Mouse (Mus musculus) liver, embryonic 13.5 days (tissue): ENCODE measurements around the gene Smarcc1. TPM values are rescaled to one million over a fixed set of nuclear protein-coding genes. Genes with fewer than 3 reads are reported as not detected.

Experiments
- ATAC-seq: fragments of 200-750 bp; cut with Nextera tagmentation; 2 replicates; pipeline ENCODE4 v1.8.0; 2017; ENCODE audit warnings: low read depth, mild to moderate bottlenecking, moderate number of reproducible peaks, moderate library complexity
- DNase-seq: peaks from one replicate; pipeline ENCODE4 v3.0.0; 2022
- H3K27ac ChIP-seq: fragments of 300-500 bp; sonication (generic); 2 replicates; pipeline ENCODE4 v1.5.1; 2015; ENCODE audit warnings: moderate library complexity, mild to moderate bottlenecking, inconsistent platforms
- H3K27me3 ChIP-seq: fragments of 300-500 bp; sonication (generic); 2 replicates; pipeline ENCODE4 v1.6.1; 2015; ENCODE audit warnings: mild to moderate bottlenecking, inconsistent platforms
- H3K36me3 ChIP-seq: fragments of 300-500 bp; sonication (generic); 2 replicates; pipeline ENCODE4 v1.6.1; 2015; ENCODE audit warnings: mild to moderate bottlenecking, inconsistent platforms
- H3K4me1 ChIP-seq: fragments of 300-500 bp; sonication (generic); replicated peaks from 2 replicates; pipeline ENCODE4 v1.6.1; 2015; ENCODE audit warnings: inconsistent platforms
- H3K4me2 ChIP-seq: fragments of 300-500 bp; sonication (generic); 2 replicates; pipeline ENCODE4 v1.6.1; 2015; ENCODE audit warnings: inconsistent platforms, mild to moderate bottlenecking, moderate library complexity
- H3K4me3 ChIP-seq: fragments of 300-500 bp; sonication (generic); replicated peaks from 2 replicates; pipeline ENCODE4 v1.5.1; 2015; ENCODE audit warnings: mild to moderate bottlenecking, inconsistent platforms
- H3K9ac ChIP-seq: fragments of 300-500 bp; sonication (generic); 2 replicates; pipeline ENCODE4 v1.6.1; 2015; ENCODE audit warnings: mild to moderate bottlenecking, inconsistent platforms
- H3K9me3 ChIP-seq: fragments of 300-500 bp; sonication (generic); replicated peaks from 2 replicates; pipeline ENCODE4 v1.6.1; 2016; ENCODE audit warnings: inconsistent platforms
- WGBS: fragments of 180-500 bp; shearing (Covaris S2); methylation state at CpG from one replicate; pipeline ENCODE4 v1.1.7; 2015; ENCODE audit not compliant: insufficient replicate concordance; 5-methylcytosine and 5-hydroxymethylcytosine counted together
- polyA plus RNA-seq: library from polyadenylated mRNA; unstranded; fragments of >200 nt; fragmentation: Nextera tagmentation; extraction: Ambion mirVana; gene quantifications from 2 replicates; pipeline ENCODE4 v1.2.1, GENCODE M21; 2015

The Smarcc1 gene
- polyA plus RNA-seq, 1 experiment from 2014 or later, result 43.4 TPM

DNA sequence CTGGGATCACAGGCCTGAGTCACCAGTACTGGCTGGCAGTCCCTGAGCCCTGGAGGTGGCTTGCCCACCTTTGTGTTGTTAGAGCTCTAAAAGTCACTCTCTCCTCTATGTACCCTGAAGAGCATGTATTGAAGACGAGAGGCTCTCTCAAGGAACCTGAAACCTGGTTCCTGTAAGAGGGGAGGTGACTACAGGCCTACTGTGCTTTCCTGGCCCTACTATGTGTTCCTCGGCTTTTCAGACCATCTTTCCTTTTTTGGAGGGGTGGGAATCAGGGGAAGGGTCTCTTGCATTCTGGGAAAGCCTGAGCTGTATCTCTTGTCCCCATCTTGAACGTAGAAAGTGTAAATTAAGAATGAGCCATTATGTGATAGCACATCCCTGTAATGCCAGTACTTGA is 141.6 kb downstream of the Smarcc1 start:
- WGBS, result 64% methylated on average over 3 of the region's 3 CpGs
- no peak for ATAC-seq

DNA sequence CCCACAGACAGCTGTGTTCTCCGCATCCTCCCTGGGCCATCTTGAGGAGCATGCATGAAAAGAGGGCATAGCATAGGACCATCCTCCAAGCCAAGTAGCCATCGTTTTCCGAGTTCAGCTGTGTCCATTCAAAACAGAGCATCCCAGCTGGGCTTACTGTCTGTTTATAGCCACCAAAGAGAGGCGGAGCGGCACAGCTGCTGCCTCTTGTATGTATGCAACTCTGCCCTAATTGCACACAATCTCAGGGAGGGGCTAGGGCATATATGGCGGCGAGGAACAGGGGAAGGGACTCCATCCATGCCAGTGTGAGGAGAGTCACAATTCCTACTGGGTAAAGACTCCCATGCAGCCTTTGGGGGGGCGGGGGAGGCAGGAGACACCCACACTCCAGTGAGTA is 145.7 kb downstream of the Smarcc1 start:
- Histone ChIP-seq H3K27me3 (no peaks in the 10 kb centered on the region), H3K9ac (no peak overlapping the region), H3K36me3 (no peaks in the 10 kb centered on the region), H3K4me2 (no peak overlapping the region), H3K9me3 (no peaks in the 10 kb centered on the region), H3K27ac (no peak overlapping the region), H3K4me1 (no peaks in the 10 kb centered on the region), H3K4me3 (no peak overlapping the region)
- WGBS, result 74% methylated on average over 8 of the region's 8 CpGs
- DNase-seq (no peak), ATAC-seq (no peak)

More for the DNA sequence above, 141.6 kb downstream of the Smarcc1 start:
- Histone ChIP-seq H3K27me3 (no peaks in the 10 kb centered on the region), H3K9me3 (no peaks in the 10 kb centered on the region), H3K4me1 (no peaks in the 10 kb centered on the region), H3K27ac (no peak overlapping the region), H3K4me2 (no peak overlapping the region), H3K36me3 (no peaks in the 10 kb centered on the region), H3K4me3 (no peak overlapping the region), H3K9ac (no peak overlapping the region)
- DNase-seq, result no peak

DNA sequence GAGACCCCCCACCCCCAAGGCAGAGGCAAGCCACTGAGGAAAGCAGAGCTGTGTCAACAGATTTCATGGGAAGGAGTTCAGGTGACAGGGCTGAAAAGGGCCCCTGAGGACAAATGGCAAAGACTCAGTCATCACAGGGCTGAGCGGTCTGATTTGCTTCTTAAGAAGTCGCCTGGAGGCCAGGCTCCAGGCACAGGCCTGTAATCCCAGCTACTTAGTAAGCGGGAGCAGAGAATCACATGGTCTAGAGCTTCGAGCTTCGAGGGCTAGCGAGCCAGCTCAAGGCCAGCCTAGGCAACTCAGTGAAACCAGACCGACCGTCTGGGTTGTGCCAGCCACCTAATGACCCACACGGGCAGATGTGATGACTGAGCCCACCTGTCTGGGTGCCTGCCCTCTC is 147.5 kb downstream of the Smarcc1 start:
- H3K9ac ChIP-seq, result no peak overlapping the region
- 78% methylated on average over 9 of the region's 9 CpGs for WGBS
- no peaks in the 10 kb centered on the region for H3K27me3 ChIP-seq
- no peak for DNase-seq
- no peak for ATAC-seq
- no peaks in the 10 kb centered on the region for H3K36me3 ChIP-seq
- H3K4me3 ChIP-seq, result no peak overlapping the region
- no peak overlapping the region for H3K4me2 ChIP-seq
- H3K4me1 ChIP-seq, result no peaks in the 10 kb centered on the region
- no peaks in the 10 kb centered on the region for H3K9me3 ChIP-seq
- no peak overlapping the region for H3K27ac ChIP-seq

DNA sequence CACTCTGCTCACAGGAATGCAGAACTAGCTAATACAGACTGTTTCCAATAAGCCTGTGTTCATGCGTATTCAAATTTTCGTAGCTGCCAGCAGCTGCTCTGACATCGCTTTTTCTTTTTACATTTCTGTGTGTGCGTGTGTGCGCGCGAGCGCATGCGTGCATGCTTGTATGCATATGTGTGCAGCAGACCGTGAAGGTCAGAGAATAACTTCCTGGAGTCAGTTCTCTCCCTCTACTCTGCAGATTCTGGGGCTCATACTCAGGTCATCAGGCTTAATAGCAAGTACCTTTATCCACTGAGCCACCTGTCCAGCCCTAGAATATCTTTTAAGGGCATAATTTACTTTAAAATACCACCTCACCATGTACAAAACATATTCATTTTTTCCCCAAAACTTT is 150.9 kb downstream of the Smarcc1 start:
- no peak for ATAC-seq
- 87% methylated on average over 10 of the region's 10 CpGs for WGBS

DNA sequence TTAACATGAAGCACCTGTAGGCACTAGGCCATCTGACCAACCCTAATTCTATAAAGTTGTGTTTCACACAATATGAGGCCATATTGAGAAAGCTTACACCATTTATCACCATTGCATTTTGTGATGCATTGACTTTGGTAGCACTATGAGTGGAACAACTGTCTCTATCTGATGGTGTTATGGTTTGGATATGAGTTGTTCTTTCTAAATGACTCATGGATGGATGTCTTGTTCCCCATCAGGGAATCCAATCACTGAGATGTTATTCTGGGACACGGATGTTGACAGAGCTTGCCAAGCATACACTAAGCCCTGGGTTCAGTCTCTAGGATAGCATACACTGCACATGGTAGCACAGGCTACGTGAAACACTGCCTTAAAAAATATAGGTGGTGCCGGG is 154.8 kb downstream of the Smarcc1 start:
- Histone ChIP-seq H3K36me3 (no peaks in the 10 kb centered on the region), H3K27me3 (no peaks in the 10 kb centered on the region), H3K4me1 (no peaks in the 10 kb centered on the region), H3K4me2 (no peak overlapping the region), H3K4me3 (no peak overlapping the region), H3K9ac (no peak overlapping the region), H3K27ac (no peak overlapping the region), H3K9me3 (no peaks in the 10 kb centered on the region)
- ATAC-seq (no peak), DNase-seq (no peak)
- 77% methylated on average over 3 of the region's 3 CpGs for WGBS

More for the DNA sequence above, 150.9 kb downstream of the Smarcc1 start:
- Histone ChIP-seq H3K4me3 (no peak overlapping the region), H3K4me1 (no peaks in the 10 kb centered on the region), H3K9me3 (no peaks in the 10 kb centered on the region), H3K36me3 (no peaks in the 10 kb centered on the region), H3K27ac (no peak overlapping the region), H3K27me3 (no peaks in the 10 kb centered on the region), H3K4me2 (no peak overlapping the region), H3K9ac (no peak overlapping the region)
- DNase-seq, result no peak

DNA sequence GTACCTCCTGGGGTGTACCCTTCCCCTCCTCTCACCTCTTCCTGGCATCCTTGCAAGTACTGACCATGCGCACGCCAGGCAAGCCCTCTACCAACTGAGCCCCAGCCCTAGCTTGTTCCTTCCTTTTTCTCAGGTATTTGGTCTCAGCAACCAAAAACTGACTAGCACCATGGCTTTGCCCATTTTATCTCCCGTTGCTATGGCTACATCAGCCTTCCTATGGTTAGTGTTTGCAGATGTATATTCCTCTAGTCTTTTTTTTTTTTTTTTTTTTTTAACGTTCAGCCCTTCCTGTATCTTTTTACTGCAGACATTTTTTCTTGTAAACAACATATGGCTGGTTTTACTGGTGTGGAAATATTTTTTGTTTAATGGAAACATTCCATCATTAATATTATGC is 156.0 kb downstream of the Smarcc1 start:
- H3K4me2 ChIP-seq, result no peak overlapping the region
- H3K27ac ChIP-seq, result no peak overlapping the region
- H3K27me3 ChIP-seq, result no peaks in the 10 kb centered on the region
- DNase-seq, result no peak
- no peaks in the 10 kb centered on the region for H3K4me1 ChIP-seq
- 38% methylated on average over 4 of the region's 4 CpGs for WGBS
- no peaks in the 10 kb centered on the region for H3K9me3 ChIP-seq
- H3K4me3 ChIP-seq, result no peak overlapping the region
- H3K9ac ChIP-seq, result no peak overlapping the region
- no peaks in the 10 kb centered on the region for H3K36me3 ChIP-seq
- no peak for ATAC-seq

DNA sequence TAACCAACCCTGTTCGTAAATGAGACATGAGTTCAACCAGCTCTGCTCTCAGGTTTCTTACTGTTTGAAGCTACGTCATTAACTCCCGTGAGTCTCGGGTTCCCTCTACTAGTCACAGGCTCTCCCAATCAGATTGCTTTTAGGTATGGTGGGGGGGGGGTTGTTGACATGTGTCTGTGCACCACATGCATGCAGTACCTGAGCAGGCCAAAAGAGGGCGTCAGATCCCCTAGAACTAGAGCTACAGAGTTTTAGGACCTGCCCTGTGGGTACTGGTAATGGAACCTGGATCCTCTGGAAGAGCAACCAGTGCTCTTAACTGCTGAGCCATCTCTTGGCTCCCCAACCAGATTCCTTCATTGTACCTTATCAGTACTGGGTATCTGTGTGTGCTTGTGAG is 158.4 kb downstream of the Smarcc1 start:
- DNase-seq (no peak), ATAC-seq (no peak)
- Histone ChIP-seq H3K27ac (no peak overlapping the region), H3K9ac (no peak overlapping the region), H3K36me3 (no peaks in the 10 kb centered on the region), H3K4me2 (no peak overlapping the region), H3K4me3 (no peak overlapping the region), H3K9me3 (no peaks in the 10 kb centered on the region), H3K27me3 (no peaks in the 10 kb centered on the region), H3K4me1 (no peaks in the 10 kb centered on the region)
- 52% methylated on average over 5 of the region's 5 CpGs for WGBS

DNA sequence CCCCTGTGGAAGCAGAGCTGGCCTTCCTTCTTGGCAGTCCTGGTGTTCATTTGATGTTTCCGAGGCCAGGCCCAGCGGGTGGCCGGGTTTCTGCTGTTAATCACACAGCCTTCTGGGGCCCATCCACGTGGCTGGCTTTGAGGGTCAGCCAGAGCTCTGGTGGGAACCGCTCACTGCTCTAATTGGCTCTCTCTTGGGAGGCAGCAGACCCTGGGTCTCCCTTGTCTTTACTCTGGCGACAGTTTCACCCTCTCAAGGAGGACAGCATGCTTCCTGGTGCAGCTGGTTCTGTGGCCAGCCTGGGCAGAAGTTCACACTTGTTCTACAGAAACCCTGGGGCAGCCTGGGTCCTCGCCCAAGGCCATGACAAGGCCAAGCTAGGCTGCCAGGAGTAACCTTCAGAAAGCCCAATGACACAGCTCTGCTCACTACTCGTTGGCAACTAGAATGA is 159.9 kb downstream of the Smarcc1 start:
- no peak for DNase-seq
- Histone ChIP-seq H3K27me3 (no peaks in the 10 kb centered on the region), H3K4me1 (no peaks in the 10 kb centered on the region), H3K27ac (no peak overlapping the region), H3K4me3 (no peak overlapping the region), H3K4me2 (no peak overlapping the region), H3K36me3 (no peaks in the 10 kb centered on the region), H3K9me3 (no peaks in the 10 kb centered on the region), H3K9ac (no peak overlapping the region)
- WGBS, result 46% methylated on average over 8 of the region's 8 CpGs
- ATAC-seq, result no peak

DNA sequence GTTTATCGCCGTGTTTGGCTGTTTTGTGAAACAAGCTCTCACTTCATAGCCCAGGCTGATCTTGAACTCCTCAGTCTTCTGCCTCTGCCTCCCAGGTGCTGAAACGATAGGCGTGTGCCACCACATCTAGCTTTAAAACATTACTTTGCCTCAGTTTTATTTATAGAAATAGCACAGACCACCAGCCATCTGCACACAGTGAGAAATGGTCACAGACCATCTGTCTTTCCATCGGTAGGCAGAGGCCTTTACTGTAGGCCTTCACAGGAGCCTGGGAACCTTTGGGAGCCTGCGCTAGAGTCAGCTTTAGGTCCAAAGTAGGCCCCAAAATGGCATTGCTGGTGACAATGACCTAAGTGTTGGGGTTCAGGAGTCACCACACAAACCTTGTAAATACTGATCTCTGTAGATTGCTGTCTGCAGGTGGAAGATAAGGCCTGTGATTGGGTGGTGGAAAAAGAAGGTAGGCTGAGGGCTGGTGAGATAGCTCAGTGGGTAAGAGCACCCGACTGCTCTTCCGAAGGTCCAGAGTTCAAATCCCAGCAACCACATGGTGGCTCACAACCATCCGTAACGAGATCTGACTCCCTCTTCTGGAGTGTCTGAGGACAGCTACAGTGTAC is 166.7 kb downstream of the Smarcc1 start:
- no peaks in the 10 kb centered on the region for H3K27me3 ChIP-seq
- H3K4me2 ChIP-seq, result no peak overlapping the region
- no peak overlapping the region for H3K27ac ChIP-seq
- no peaks in the 10 kb centered on the region for H3K36me3 ChIP-seq
- ATAC-seq, result no peak
- H3K4me1 ChIP-seq, result no peaks in the 10 kb centered on the region
- no peak overlapping the region for H3K4me3 ChIP-seq
- no peaks in the 10 kb centered on the region for H3K9me3 ChIP-seq
- no peak for DNase-seq
- no peak overlapping the region for H3K9ac ChIP-seq
- 75% methylated on average over 10 of the region's 10 CpGs for whole genome bisulfite sequencing

DNA sequence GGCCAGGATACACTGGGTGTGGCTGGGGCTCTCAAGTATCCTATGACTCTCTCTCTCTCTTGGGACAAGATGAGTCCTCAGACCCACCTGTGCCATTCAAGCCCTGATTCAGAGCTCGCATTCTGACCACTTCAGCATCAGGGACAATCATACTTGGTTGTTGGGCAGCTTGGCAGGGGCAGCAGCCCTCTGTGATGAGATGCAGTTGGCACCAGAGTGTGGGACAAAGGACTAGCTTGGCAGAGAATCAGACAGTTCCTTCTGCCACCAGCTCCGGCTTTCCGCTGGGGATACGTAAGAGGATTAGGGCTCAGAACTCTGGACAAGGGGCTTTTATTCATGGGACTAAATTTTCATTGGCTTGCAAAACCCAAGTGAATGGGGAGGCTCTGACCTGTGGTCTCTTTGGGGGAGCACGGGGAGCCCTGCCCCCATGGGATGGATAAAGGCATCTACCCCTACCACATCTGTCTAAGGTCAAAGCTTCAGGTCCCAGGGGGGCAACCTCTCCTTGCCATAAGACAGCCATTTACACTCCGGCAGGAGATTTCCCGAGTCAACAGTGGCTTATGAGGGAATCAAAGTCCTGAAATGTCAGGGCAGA is 169.9 kb downstream of the Smarcc1 start:
- no peak overlapping the region for H3K9ac ChIP-seq
- no peaks in the 10 kb centered on the region for H3K36me3 ChIP-seq
- no peak overlapping the region for H3K27ac ChIP-seq
- H3K4me3 ChIP-seq, result no peak overlapping the region
- no peaks in the 10 kb centered on the region for H3K4me1 ChIP-seq
- no peak for DNase-seq
- no peak for ATAC-seq
- WGBS, result 70% methylated on average over 7 of the region's 7 CpGs
- no peak overlapping the region for H3K4me2 ChIP-seq
- H3K27me3 ChIP-seq, result no peaks in the 10 kb centered on the region
- H3K9me3 ChIP-seq, result no peaks in the 10 kb centered on the region
